Mouse (Mus musculus): ENCODE measurements around the gene Ccdc173. TPM values are rescaled to one million over a fixed set of nuclear protein-coding genes. Genes with fewer than 3 reads are reported as not detected.
"Not testable (repeated sequence)": the region's sequence is repeated elsewhere in the genome, so short reads cannot be mapped to it uniquely, and the experiment has no call there.

Ccdc173 gene
- 1 to 10 TPM; 2.4 to 3.1 TPM for total RNA-seq (2021)

DNA sequence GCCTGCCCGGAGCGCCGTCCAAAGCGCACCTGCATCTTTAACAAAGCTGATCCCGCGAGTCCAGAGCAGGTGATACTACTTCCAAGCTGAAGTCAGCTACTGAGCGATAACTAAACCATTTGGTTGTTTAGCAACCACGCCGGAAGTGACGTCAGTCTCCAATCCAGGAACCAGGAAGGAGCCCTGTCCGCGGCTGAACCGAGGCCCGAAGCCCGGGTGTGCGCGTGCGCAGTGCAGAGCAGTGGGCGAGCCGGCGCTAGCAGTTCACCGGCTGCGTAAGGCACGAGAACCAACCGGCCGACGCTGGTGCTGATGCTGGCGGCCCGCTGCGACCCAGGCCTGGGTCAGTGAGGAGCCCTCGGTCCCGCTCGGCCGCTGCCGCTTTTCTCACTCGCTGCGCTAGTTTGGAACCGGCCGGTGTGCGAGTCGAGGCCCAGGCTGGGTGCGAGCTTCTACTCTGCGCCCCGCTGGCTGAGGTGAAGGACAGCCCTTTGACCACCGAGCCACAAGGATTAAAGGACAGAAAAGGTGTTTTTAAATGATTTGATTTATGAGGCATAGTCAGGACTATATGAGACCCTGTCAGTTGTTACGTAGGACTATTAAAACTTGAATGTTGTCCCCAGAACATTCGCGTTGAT lies at the start of gene Ccdc173, which contains the start of gene Phospho2:
Ccdc173 (minus strand) TSS at position 147 of the 641 bp plus-strand sequence.
Phospho2 (plus strand) TSS at position 195 of the 641 bp plus-strand sequence.
- intact Hi-C loops (cut with DNase I): loop anchor here (2.0 to 10.0 kb wide), 3 partner anchors 33 to 75 kb away; partner anchors contain the start of genes Klhl23, Ppig and Ssb
- peak; percentile 97 to 98 for DNase-seq (ENCODE audit: low spot score in 2 of 2)

DNA sequence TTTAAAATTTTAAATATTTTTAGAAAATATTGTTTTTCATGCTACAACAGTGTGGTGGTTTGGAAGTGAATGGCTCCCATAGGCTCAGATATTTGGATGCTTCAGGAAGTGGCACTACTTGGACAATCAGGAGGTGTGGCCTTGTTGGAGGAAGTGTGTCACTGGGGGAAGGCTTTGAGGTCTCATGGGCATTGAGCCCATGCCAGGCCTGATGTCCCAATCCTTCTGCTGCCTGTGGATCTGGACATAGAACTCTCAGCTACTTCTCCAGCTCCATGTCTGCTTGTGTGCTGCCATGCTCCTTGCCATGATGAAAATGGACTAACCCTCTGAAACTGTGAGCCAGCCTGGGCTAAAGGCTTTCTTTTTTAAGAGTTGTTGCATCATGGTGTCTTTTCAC lies 49.3 kb upstream of the Ccdc173 start:
- intact Hi-C loops (cut with DNase I): no loop called here
- DNase-seq (ENCODE audit: low spot score in 2 of 2): no peak

DNA sequence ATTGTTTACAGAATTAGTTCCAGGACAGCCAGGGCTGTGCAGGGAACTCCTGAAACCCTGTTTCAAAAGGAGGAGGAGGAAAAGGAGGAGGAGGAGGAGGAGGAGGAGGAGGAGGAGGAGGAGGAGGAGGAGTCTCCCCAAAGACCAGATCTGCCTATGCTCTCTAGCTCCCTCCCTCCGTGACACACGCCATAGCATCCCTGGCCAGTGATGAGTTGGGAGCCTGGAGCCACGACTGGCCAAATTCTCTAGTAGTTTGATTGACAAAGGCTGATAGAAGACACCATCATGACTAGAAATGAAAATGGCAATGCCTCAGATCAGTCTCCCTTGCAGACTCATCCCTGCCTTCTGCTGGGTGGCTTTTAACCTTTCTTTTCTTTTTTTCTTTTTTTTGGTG lies 48.6 kb upstream of the Ccdc173 start:
- no peak for DNase-seq (ENCODE audit: low spot score in 2 of 2)
- intact Hi-C loops (cut with DNase I): no loop called here

- intact Hi-C loops (cut with DNase I): no loop called here
- no peak for DNase-seq (ENCODE audit: low spot score in 2 of 2)
These were observed 48.0 kb upstream of the Ccdc173 start for GRCm38 (mm10) chr2:69837244-69837967.

DNA sequence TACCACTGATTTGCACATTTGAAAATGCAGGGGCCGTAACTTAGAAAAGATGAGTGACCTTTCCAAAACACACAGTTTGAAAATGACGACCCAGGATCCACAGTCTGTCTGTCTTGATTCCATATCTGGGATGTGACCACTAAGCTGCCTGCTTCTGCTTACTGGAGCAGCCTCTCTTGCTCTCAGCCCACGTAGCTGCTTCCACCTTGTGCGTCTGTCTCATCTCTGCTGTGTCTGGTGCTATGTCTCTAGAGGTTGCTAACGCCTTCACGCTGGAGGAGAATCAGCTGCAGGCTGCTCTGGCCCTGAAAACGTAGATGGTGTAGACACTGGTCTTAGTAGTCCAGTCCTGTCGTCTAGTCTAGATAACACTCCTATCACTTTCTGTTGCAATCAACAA lies 40.7 kb upstream of the Ccdc173 start:
- DNase-seq (ENCODE audit: low spot score in 2 of 2): no peak

GRCm38 (mm10) chr2:69829680-69830079 lies 40.3 kb upstream of the Ccdc173 start:
- intact Hi-C loops (cut with DNase I): no loop called here
- DNase-seq (ENCODE audit: low spot score in 2 of 2): no peak

More for the DNA sequence above, 40.7 kb upstream of the Ccdc173 start:
- intact Hi-C loops (cut with DNase I): no loop called here

DNA sequence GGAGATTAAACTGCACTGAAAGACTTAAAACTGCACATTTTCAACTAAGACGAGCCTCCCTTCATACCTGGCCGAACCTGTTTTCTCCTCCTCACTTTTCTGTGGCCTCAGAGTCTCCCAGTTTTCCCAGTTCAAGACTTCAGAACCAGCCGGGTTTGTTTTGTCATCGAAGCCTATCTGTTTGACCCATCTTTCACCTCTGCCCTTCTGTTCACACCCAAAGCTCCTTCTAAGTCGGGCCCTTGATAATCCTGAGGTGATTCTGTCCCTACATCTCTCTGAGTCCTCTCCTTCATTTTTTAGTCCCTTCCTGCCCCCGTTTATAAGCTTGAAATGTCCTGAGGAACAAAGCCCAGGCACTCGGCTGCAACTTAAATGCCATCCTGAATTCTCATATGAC lies 38.7 kb upstream of the Ccdc173 start:
- intact Hi-C loops (cut with DNase I): no loop called here
- no peak for DNase-seq (ENCODE audit: low spot score in 2 of 2)

- intact Hi-C loops (cut with DNase I): no loop called here
- no peak for DNase-seq (ENCODE audit: low spot score in 2 of 2)
These were observed 37.0 kb upstream of the Ccdc173 start for GRCm38 (mm10) chr2:69826380-69826779.

GRCm38 (mm10) chr2:69825898-69826297 lies 36.5 kb upstream of the Ccdc173 start:
- intact Hi-C loops (cut with DNase I): no loop called here
- DNase-seq (ENCODE audit: low spot score in 2 of 2): no peak

GRCm38 (mm10) chr2:69823129-69823677 lies 33.8 kb upstream of the Ccdc173 start:
- DNase-seq (ENCODE audit: low spot score in 2 of 2): peak in 1 of 2 experiments; percentile 49
- intact Hi-C loops (cut with DNase I): loop anchor here (2.0 to 5.0 kb wide), 2 partner anchors 36 to 38 kb away; partner anchors contain the start of genes Ccdc173, Phospho2 and Ssb

DNA sequence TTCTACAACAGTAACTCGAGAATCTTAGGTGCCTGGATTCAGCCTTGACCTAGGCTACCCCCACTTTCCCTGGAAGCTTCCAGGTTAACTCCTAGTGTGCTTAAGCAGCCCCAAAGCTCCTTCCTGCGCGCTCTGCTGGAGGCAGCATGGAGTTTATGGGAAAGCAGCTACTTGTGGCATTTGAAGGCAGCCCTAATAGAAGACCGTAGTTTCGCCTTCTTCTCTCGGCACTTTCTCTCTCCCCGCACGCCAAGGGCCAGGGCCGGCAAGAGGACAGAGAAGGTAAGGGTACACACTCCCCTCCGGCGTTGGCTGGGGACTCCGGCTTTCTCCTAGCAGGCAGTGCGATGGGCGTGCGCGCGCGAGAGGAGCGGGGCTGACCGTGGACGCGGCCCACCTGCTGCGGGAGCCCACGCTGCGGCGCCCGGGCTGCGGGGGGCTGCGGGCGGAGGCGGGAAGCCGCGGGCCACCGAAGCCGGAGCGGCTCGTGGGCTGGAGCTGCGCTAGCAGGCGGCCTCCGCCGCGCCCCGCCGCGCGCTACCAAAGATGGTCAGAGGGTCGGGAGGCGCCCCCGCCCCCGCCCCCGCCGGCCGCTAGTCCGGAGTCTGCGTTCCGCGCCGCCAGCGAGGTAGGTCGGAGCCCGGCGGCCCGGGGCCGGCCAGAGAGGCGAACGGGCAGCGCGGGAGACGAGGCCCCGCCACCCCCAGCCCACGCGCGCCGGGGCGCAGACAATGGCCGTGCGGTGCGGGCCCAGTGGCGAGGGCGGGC lies 33.2 kb upstream of the Ccdc173 start:
- DNase-seq (ENCODE audit: low spot score in 2 of 2): peak; percentile 64
- intact Hi-C loops (cut with DNase I): loop anchor here (2.0 to 5.0 kb wide), 2 partner anchors 35 to 38 kb away; partner anchors contain the start of genes Ccdc173, Phospho2 and Ssb

DNA sequence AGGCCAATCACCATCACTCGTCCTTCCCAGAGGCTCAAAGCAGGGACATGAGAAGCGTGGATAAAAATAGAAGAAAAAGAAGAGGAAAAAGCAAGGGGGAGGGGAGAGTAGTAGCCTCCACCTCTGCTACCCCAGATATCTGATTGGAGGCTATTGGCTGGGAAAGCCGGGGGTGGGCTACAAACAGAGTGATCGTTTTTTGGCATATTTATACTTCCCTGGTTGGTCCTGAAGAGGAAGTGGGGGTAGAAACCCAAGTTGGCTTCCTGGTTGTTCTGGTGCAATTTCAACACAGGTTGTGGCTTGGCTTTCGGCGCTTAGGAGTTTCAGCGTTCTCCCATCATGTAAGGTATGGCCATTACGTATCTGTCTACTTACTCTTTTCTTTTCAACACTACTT lies 32.3 kb upstream of the Ccdc173 start, which contains the start of gene Klhl23:
Klhl23 (plus strand) TSS at position 234 of the 400 bp plus-strand sequence.
- no peak for DNase-seq (ENCODE audit: low spot score in 2 of 2)
- intact Hi-C loops (cut with DNase I): loop anchor here (2.0 to 5.0 kb wide), 2 partner anchors 34 to 39 kb away; partner anchors contain the start of genes Ccdc173, Phospho2 and Ssb

GRCm38 (mm10) chr2:69820201-69820600 lies 30.8 kb upstream of the Ccdc173 start:
- intact Hi-C loops (cut with DNase I): loop anchor here (5.0 kb wide), 1 partner anchor 33 kb away; the partner anchor contains the start of genes Ccdc173 and Phospho2
- no peak for DNase-seq (ENCODE audit: low spot score in 2 of 2)

GRCm38 (mm10) chr2:69818350-69819085 lies 29.1 kb upstream of the Ccdc173 start:
- DNase-seq (ENCODE audit: low spot score in 2 of 2): no peak
- intact Hi-C loops (cut with DNase I): no loop called here

- no peak for DNase-seq (ENCODE audit: low spot score in 2 of 2)
- intact Hi-C loops (cut with DNase I): no loop called here
These were observed 27.2 kb upstream of the Ccdc173 start for GRCm38 (mm10) chr2:69816575-69816974.

DNA sequence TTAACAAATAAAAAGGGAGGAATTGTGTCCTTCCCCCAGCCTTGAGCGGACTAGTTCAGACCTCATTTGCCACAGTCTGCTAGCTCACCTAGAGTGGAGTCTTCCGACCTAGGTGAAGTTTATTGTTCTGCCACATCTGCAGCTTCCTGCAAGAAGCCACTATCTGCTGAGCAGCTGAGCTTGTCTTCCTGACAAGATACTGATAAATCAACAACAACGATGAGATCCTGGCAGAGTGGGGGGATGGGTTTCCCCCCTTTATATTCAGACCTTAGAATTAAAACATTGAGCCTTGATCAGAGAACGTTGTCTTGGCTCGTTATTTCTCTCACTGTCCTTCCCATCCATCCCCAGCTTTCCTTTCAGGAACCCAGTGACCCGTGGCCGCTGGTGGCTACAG lies 22.0 kb upstream of the Ccdc173 start:
- DNase-seq (ENCODE audit: low spot score in 2 of 2); intact Hi-C loops (cut with DNase I): not testable (repeated sequence)

GRCm38 (mm10) chr2:69810169-69810568 lies 20.8 kb upstream of the Ccdc173 start:
- DNase-seq (ENCODE audit: low spot score in 2 of 2): no peak
- intact Hi-C loops (cut with DNase I): no loop called here

GRCm38 (mm10) chr2:69804663-69805062 lies 15.3 kb upstream of the Ccdc173 start:
- intact Hi-C loops (cut with DNase I): not testable (repeated sequence)

DNA sequence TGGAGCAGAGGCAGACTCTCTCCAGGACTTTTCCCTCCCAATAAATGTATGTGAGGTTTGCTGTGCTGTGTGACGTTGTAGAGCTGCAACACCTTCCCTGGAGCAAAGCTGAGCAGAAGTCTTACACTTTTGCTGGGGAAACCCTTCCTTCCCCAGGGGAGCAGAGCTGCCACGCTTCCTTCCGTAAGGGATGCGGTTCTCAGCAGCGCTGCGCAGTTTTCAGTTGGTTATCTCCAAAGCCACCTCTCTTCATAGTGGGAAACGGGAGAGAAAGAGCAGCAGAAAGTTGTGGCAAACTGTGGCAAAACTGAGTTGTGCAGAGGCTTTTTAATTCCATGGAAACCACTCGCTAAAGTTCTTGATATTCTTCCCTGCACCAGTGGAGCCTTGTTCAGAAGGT lies 14.4 kb upstream of the Ccdc173 start:
- intact Hi-C loops (cut with DNase I): no loop called here
- DNase-seq (ENCODE audit: low spot score in 2 of 2): no peak

More at GRCm38 (mm10) chr2:69804663-69805062, 15.3 kb upstream of the Ccdc173 start:
- not testable (repeated sequence) for DNase-seq (ENCODE audit: low spot score in 2 of 2)

All from left cerebral cortex, postnatal 36 days (tissue).